Mouse (Mus musculus) liver, postnatal 0 days (tissue): Measurements from ENCODE around the gene Naxe.

Experiments
- CTCF ChIP-seq: sonication (generic); IDR thresholded peaks from 2 replicates; pipeline ENCODE4 v1.5.1; 2016; ENCODE audit warnings: antibody characterized with exemption, low read depth
- EP300 ChIP-seq: IDR thresholded peaks from 2 replicates; pipeline ENCODE4 v1.6.1; 2016; ENCODE audit warnings: antibody characterized with exemption, low read depth, mild to moderate bottlenecking

DNA sequence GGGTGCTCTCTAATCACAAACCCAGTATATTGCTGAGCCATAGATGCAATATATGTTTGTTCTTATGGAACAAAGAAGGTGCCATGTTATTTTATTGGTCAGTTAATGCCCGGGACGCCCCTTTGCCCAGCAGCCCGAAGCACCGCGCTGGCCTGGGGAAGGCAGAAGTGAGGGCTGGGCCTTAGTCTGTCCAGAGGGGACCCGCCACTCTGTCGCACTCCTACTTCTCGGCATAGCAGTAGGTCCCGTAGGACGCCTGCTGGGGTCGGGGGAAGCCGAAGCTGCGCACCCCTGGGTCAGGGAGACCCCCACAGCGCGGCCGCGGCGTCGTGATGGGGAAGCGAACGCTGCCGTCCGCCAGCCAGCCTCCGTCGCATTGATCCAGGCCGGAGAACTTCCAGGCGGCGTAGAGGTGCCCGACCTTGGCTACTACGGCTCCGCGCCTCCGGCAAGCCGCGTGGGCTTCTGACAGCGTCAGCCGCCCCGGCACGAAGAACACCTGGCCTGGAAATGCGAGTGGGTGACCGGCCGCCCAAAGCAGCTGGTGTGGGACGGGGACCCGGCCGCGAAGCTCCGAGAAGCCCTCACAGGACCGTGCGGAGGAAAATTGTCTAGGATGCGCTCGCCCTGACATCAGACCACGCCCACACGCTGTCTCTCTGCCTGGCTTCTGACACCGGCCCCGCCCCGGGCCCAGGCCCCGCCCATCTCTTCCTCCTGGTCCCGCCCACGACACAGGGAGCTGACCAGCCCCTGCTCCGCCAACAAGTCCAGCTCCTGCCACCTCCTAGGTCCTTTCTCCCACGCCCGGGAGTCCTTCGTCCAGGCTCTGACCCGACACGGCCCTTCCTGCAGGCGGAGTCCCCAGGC lies 35.7 kb downstream of the Naxe start:
- TF ChIP-seq EP300 = no peak
- no peak for TF ChIP-seq CTCF
